8 mouse cellular contexts compared by ENCODE assay signal in genomic region chr12:104419136-104419462, GRCm38 (mm10). TPM values are rescaled to one million over a fixed set of nuclear protein-coding genes. Genes with fewer than 3 reads are reported as not detected.
DNase-seq lines count a peak whose midpoint lies in the region; ATAC-seq and TF ChIP-seq lines count a peak whose summit lies in the region.

No protein-coding gene starts in this region.

- ATAC-seq in forebrain, postnatal 0 days, result peak; percentile 33; the same call in 1 of the 2 replicates
- peak; percentile 57 for ATAC-seq in midbrain, embryonic 16.5 days

- TF ChIP-seq CTCF in kidney, adult 2 months (conservative IDR thresholded peaks at IDR 0.05; ENCODE audit: insufficient read depth, insufficient read length, low read depth, low read length), result peak; percentile 71
- TF ChIP-seq CTCF in forebrain, postnatal 0 days (IDR thresholded peaks at IDR 0.05; ENCODE audit: low read depth), result peak; percentile 77

- H3K9me3 ChIP-seq in forebrain, postnatal 0 days (ENCODE audit: low read length), result no peaks in the 10 kb centered on the region
- no peaks in the 10 kb centered on the region for H3K9me3 ChIP-seq in midbrain, embryonic 16.5 days (replicated peaks; ENCODE audit: control insufficient read depth, low read length, poor library complexity, severe bottlenecking)

- 8% methylated on average over 2 of the region's 2 CpGs for WGBS in kidney, adult 2 months
- WGBS in forebrain, postnatal 0 days, result 14% methylated on average over 2 of the region's 2 CpGs
- 8% methylated on average over 2 of the region's 2 CpGs for WGBS in midbrain, embryonic 16.5 days

- H3K4me1 ChIP-seq in kidney, adult 2 months (ENCODE audit: control insufficient read depth, insufficient read depth, low read length), result no peaks in the 10 kb centered on the region
- H3K4me1 ChIP-seq in forebrain, postnatal 0 days (ENCODE audit: insufficient read depth), result peaks cover 5% of the 10 kb centered on the region; the same call in 1 of the 2 replicates
- H3K4me1 ChIP-seq in midbrain, embryonic 16.5 days (ENCODE audit: control insufficient read depth, insufficient read depth, low read length), result no peaks in the 10 kb centered on the region; the same call in 1 of the 2 replicates

- no peaks in the 10 kb centered on the region for H3K27me3 ChIP-seq in kidney, adult 2 months (replicated peaks; ENCODE audit: control insufficient read depth, insufficient read depth, low read length)
- no peaks in the 10 kb centered on the region for H3K27me3 ChIP-seq in forebrain, postnatal 0 days (ENCODE audit: insufficient read depth, low read length)
- no peaks in the 10 kb centered on the region for H3K27me3 ChIP-seq in midbrain, embryonic 16.5 days (ENCODE audit: control insufficient read depth, insufficient read depth, low read depth, low read length)

- H3K36me3 ChIP-seq in kidney, adult 2 months (ENCODE audit: control insufficient read depth, insufficient read depth, low read length), result no peaks in the 10 kb centered on the region
- H3K36me3 ChIP-seq in forebrain, postnatal 0 days (ENCODE audit: insufficient read depth), result no peaks in the 10 kb centered on the region
- no peaks in the 10 kb centered on the region for H3K36me3 ChIP-seq in midbrain, embryonic 16.5 days (ENCODE audit: control insufficient read depth, insufficient read depth, low read length)

- 0 out of 2 replicates have a peak overlapping the region, but pooled peaks have one; percentile 49 for H3K4me2 ChIP-seq in forebrain, postnatal 0 days (ENCODE audit: low read depth)
- H3K4me2 ChIP-seq in midbrain, embryonic 16.5 days (ENCODE audit: low read length), result no peak overlapping the region

- H3K4me3 ChIP-seq in kidney, adult 2 months (ENCODE audit: insufficient read depth, low read depth, low read length), result no peak overlapping the region
- H3K4me3 ChIP-seq in forebrain, postnatal 0 days (ENCODE audit: low read depth, low read length), result no peak overlapping the region
- no peak overlapping the region for H3K4me3 ChIP-seq in midbrain, embryonic 16.5 days (ENCODE audit: low read depth, low read length)

- no peak overlapping the region for H3K27ac ChIP-seq in kidney, adult 2 months (ENCODE audit: insufficient read depth, low read depth, low read length)
- H3K27ac ChIP-seq in forebrain, postnatal 0 days (ENCODE audit: low read depth, low read length), result peak overlapping the region; percentile 35; the same call in 1 of the 2 replicates
- no peak overlapping the region for H3K27ac ChIP-seq in midbrain, embryonic 16.5 days (ENCODE audit: low read length)

- 0 out of 2 replicates have a peak overlapping the region, but pooled peaks have one; percentile 22 for H3K9ac ChIP-seq in forebrain, postnatal 0 days
- no peak overlapping the region for H3K9ac ChIP-seq in midbrain, embryonic 16.5 days (ENCODE audit: low read depth, low read length)

- no peak for DNase-seq in kidney, adult 2 months
- no peak for DNase-seq in kidney, adult 11 months
- peak; percentile 67 for DNase-seq in R1 (ENCODE audit: low read depth, low spot score)
- peak; percentile 47 for DNase-seq in forebrain, postnatal 0 days
- no peak for DNase-seq in right cerebral cortex, postnatal 14 days
- no peak for DNase-seq in right cerebral cortex, adult 18-20 months
- no peak for DNase-seq in frontal cortex, postnatal 25 days (ENCODE audit: low spot score in 2 of 2)

- TF ChIP-seq POLR2A in kidney, adult 2 months (IDR thresholded peaks at IDR 0.05; ENCODE audit: low read depth, low read length), result no peak

RNA-seq across cellular contexts. Expression of gene Serpina3n, which starts 12.6 kb away (rescaled TPM):
- polyA plus RNA-seq in kidney, adult 2 months (2012; rRNA removed), result 3.4 and 3.8 TPM in 2 replicates
- total RNA-seq in forebrain, postnatal 0 days (2014; rRNA removed), result 3.8 and 4.2 TPM in 2 replicates
- polyA plus RNA-seq in forebrain, postnatal 0 days (2015; fragmentation: Nextera tagmentation; extraction: Ambion mirVana), result 1.6 and 3.3 TPM in 2 replicates
- polyA plus RNA-seq in midbrain, embryonic 16.5 days (2015; fragmentation: Nextera tagmentation; extraction: Ambion mirVana), result 0.32 and 1.4 TPM in 2 replicates

RNA-seq across cellular contexts. Expression of gene Gsc, which starts 54.0 kb away (rescaled TPM):
- 0.10 TPM in 1 of 2 replicates, not detected in the other for polyA plus RNA-seq in kidney, adult 2 months (2012; rRNA removed)
- total RNA-seq in forebrain, postnatal 0 days (2014; rRNA removed), result 1.5 TPM in 1 of 2 replicates, not detected in the other
- 0.11 TPM in 1 of 2 replicates, not detected in the other for polyA plus RNA-seq in forebrain, postnatal 0 days (2015; fragmentation: Nextera tagmentation; extraction: Ambion mirVana)
- 0.50 and 1.0 TPM in 2 replicates for polyA plus RNA-seq in midbrain, embryonic 16.5 days (2015; fragmentation: Nextera tagmentation; extraction: Ambion mirVana)

Comparison
In these comparisons a context has a peak if more than half of its experiments do, and no peak if none do; other contexts are left out.
1. DNase-seq: peak in R1 (single experiment) and forebrain, postnatal 0 days (single experiment); none in kidney, adult 2 months (single experiment), kidney, adult 11 months (single experiment), right cerebral cortex, postnatal 14 days (single experiment), right cerebral cortex, adult 18-20 months (single experiment) and frontal cortex, postnatal 25 days (0 of 2).